Comparison of ENCODE assay signal across 8 mouse cellular contexts in the genomic region with DNA sequence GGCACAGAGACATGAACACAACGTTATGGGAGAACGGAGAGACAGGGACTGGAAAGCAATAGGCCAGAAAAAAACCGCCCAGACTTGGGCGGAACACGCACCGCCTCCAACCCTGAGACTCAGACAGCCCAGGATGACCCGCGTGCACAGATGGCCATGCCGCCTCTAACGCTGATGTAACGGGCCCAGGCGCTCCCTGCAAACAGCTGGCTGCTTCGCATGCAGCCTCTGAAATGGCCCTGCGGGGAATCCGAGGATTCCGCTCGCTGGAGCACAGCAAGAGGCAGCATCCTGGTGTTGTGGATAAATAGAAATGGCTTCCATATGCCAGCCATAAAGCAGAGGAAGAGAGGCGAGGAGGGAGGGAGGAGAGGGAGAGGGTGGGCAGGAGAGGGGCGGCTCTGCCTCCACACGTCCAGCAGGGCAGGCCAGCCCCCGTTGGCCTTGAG. TPM values are rescaled to one million over a fixed set of nuclear protein-coding genes. Genes with fewer than 3 reads are reported as not detected.
DNase-seq lines count a peak whose midpoint lies in the region; ATAC-seq and TF ChIP-seq lines count a peak whose summit lies in the region.

No protein-coding gene starts in this region.

- no peak for DNase-seq in Patski (ENCODE audit: low read depth, low spot score)
- peak; percentile 63 to 65 for DNase-seq in cerebellum, adult 2 months
- DNase-seq in gastrocnemius, adult 2 months, result peak; percentile 88
- peak; percentile 70 for DNase-seq in hindbrain, embryonic 14.5 days (ENCODE audit: low spot score)
- DNase-seq in limb, embryonic 14.5 days (ENCODE audit: low spot score), result peak; percentile 83
- no peak for DNase-seq in urinary bladder, adult 18-20 months (ENCODE audit: low spot score in 2 of 2)
- no peak for DNase-seq in spleen, postnatal 4 days (ENCODE audit: low spot score in 2 of 2)

- peaks cover 73% of the 10 kb centered on the region for H3K4me1 ChIP-seq in cerebellum, adult 2 months (ENCODE audit: control insufficient read depth, insufficient read depth, low read length)
- H3K4me1 ChIP-seq in hindbrain, embryonic 14.5 days (replicated peaks; ENCODE audit: control insufficient read depth, insufficient read depth, low read length), result peaks cover 86% of the 10 kb centered on the region
- H3K4me1 ChIP-seq in limb, embryonic 14.5 days (ENCODE audit: control insufficient read depth, insufficient read depth, low read length), result peaks cover 94% of the 10 kb centered on the region
- H3K4me1 ChIP-seq in neural tube, embryonic 12.5 days, result peaks cover 91% of the 10 kb centered on the region

- H3K4me2 ChIP-seq in hindbrain, embryonic 14.5 days (replicated peaks), result peak overlapping the region; percentile 28
- peak overlapping the region; percentile 8; the same call in 1 of the 2 replicates for H3K4me2 ChIP-seq in limb, embryonic 14.5 days (replicated peaks; ENCODE audit: low read depth, low read length, severe bottlenecking)
- peak overlapping the region; percentile 40 for H3K4me2 ChIP-seq in neural tube, embryonic 12.5 days (replicated peaks)

- CTCF ChIA-PET in Patski (lab: Charles Lee), result interaction anchor here (2.3 to 7.7 kb wide), 2 partner anchors 13 to 21 kb away, joined by 11 to 51 read pairs; partner anchors contain the start of genes Iqcd and Tpcn1

- peak; percentile 50 for ATAC-seq in Patski
- ATAC-seq in hindbrain, embryonic 14.5 days (ENCODE audit: low FRiP score), result peak; percentile 55
- ATAC-seq in limb, embryonic 14.5 days (ENCODE audit: low FRiP score, low read depth), result peak; percentile 67
- peak; percentile 39 for ATAC-seq in neural tube, embryonic 12.5 days (ENCODE audit: low FRiP score, low read depth)

- H3K9me3 ChIP-seq in hindbrain, embryonic 14.5 days (ENCODE audit: control insufficient read depth, low read length), result no peaks in the 10 kb centered on the region
- H3K9me3 ChIP-seq in limb, embryonic 14.5 days (ENCODE audit: control insufficient read depth, low read length), result no peaks in the 10 kb centered on the region
- H3K9me3 ChIP-seq in neural tube, embryonic 12.5 days, result no peaks in the 10 kb centered on the region

- 12% methylated on average over 21 of the region's 21 CpGs for WGBS in cerebellum, adult 2 months
- 7% methylated on average over 21 of the region's 21 CpGs for WGBS in hindbrain, embryonic 14.5 days
- 9% methylated on average over 21 of the region's 21 CpGs for WGBS in limb, embryonic 14.5 days
- 6% methylated on average over 21 of the region's 21 CpGs for WGBS in neural tube, embryonic 12.5 days

- peak overlapping the region; percentile 51; the same call in 1 of the 2 replicates for H3K9ac ChIP-seq in hindbrain, embryonic 14.5 days
- peak overlapping the region; percentile 28; the same call in 1 of the 2 replicates for H3K9ac ChIP-seq in limb, embryonic 14.5 days (ENCODE audit: low read depth, low read length, severe bottlenecking)
- H3K9ac ChIP-seq in neural tube, embryonic 12.5 days, result peak overlapping the region; percentile 45

- H3K36me3 ChIP-seq in hindbrain, embryonic 14.5 days (replicated peaks; ENCODE audit: control insufficient read depth, insufficient read depth), result no peaks in the 10 kb centered on the region
- H3K36me3 ChIP-seq in limb, embryonic 14.5 days (ENCODE audit: control insufficient read depth, insufficient read depth, low read length), result no peaks in the 10 kb centered on the region
- no peaks in the 10 kb centered on the region for H3K36me3 ChIP-seq in neural tube, embryonic 12.5 days

- H3K27ac ChIP-seq in cerebellum, adult 2 months (ENCODE audit: insufficient read depth, low read length), result peak overlapping the region; percentile 90
- peak overlapping the region; percentile 86 for H3K27ac ChIP-seq in gastrocnemius, adult 2 months
- peak overlapping the region; percentile 92 for H3K27ac ChIP-seq in hindbrain, embryonic 14.5 days
- peak overlapping the region; percentile 84 for H3K27ac ChIP-seq in limb, embryonic 14.5 days (replicated peaks; ENCODE audit: low read depth, low read length)
- peak overlapping the region; percentile 86 for H3K27ac ChIP-seq in neural tube, embryonic 12.5 days

- in situ Hi-C loops in Patski (cut with MboI; ENCODE audit: low pct_unique_long_range_greater_than_20kb), result no loop called here

- no peak for TF ChIP-seq CTCF in Patski (IDR thresholded peaks at IDR 0.05)
- no peak for TF ChIP-seq CTCF in cerebellum, adult 2 months (IDR thresholded peaks at IDR 0.05; ENCODE audit: borderline replicate concordance, insufficient read depth, low read depth, low read length)
- no peak for TF ChIP-seq CTCF in gastrocnemius, adult 2 months (IDR thresholded peaks at IDR 0.05)

- POLR2A ChIA-PET in Patski (lab: Charles Lee), result interaction anchor here (1.1 to 4.2 kb wide), 6 partner anchors 11 to 56 kb away, joined by 3 to 31 read pairs (median 6); partner anchors contain the start of genes Iqcd and Tpcn1

- no peak overlapping the region for H3K4me3 ChIP-seq in cerebellum, adult 2 months (replicated peaks; ENCODE audit: insufficient read depth, low read depth, low read length)
- peak overlapping the region; percentile 33 for H3K4me3 ChIP-seq in gastrocnemius, adult 2 months
- H3K4me3 ChIP-seq in hindbrain, embryonic 14.5 days (replicated peaks; ENCODE audit: low read length), result no peak overlapping the region
- no peak overlapping the region for H3K4me3 ChIP-seq in limb, embryonic 14.5 days (replicated peaks; ENCODE audit: low read length)
- H3K4me3 ChIP-seq in neural tube, embryonic 12.5 days, result no peak overlapping the region

- no peaks in the 10 kb centered on the region for H3K27me3 ChIP-seq in Patski
- no peaks in the 10 kb centered on the region for H3K27me3 ChIP-seq in cerebellum, adult 2 months (ENCODE audit: control insufficient read depth, insufficient read depth, low read length)
- H3K27me3 ChIP-seq in hindbrain, embryonic 14.5 days (ENCODE audit: control insufficient read depth, insufficient read depth, low read length), result no peaks in the 10 kb centered on the region
- H3K27me3 ChIP-seq in limb, embryonic 14.5 days (ENCODE audit: control insufficient read depth, insufficient read depth, low read length), result no peaks in the 10 kb centered on the region
- H3K27me3 ChIP-seq in neural tube, embryonic 12.5 days (replicated peaks), result no peaks in the 10 kb centered on the region

- intact Hi-C loops in gastrocnemius, adult 2 months (cut with DNase I), result no loop called here

- TF ChIP-seq POLR2A in cerebellum, adult 2 months (IDR thresholded peaks at IDR 0.05; ENCODE audit: borderline replicate concordance, insufficient read depth, low read length), result no peak
- no peak for TF ChIP-seq POLR2A in limb, embryonic 14.5 days (IDR thresholded peaks at IDR 0.05; ENCODE audit: borderline replicate concordance, extremely low read depth, insufficient read depth, insufficient read length)

RNA-seq across cellular contexts. Expression of gene Tpcn1, which starts 21.2 kb away (rescaled TPM):
- polyA plus RNA-seq in Patski (2021), result 125 TPM
- 47.3 and 56.6 TPM in 2 replicates for polyA plus RNA-seq in cerebellum, adult 2 months (2012; rRNA removed)
- 10 to 100 TPM; 42.7 to 44.8 TPM for total RNA-seq in gastrocnemius, adult 2 months (2021)
- polyA plus RNA-seq in hindbrain, embryonic 14.5 days (2014; fragmentation: Nextera tagmentation; extraction: Ambion mirVana), result 13.4 and 15.7 TPM in 2 replicates
- 47.1 and 64.9 TPM in 2 replicates for polyA plus RNA-seq in limb, embryonic 14.5 days (2012; rRNA removed)
- polyA plus RNA-seq in limb, embryonic 14.5 days (2014; fragmentation: Nextera tagmentation; extraction: Ambion mirVana), result 24.3 and 25.2 TPM in 2 replicates
- polyA plus RNA-seq in neural tube, embryonic 12.5 days (2016; fragmentation: Nextera tagmentation; extraction: Ambion mirVana), result 19.4 and 21.7 TPM in 2 replicates

RNA-seq across cellular contexts. Expression of gene Iqcd, which starts 21.5 kb away (rescaled TPM):
- polyA plus RNA-seq in Patski (2021), result 10.5 TPM
- polyA plus RNA-seq in cerebellum, adult 2 months (2012; rRNA removed), result 1.8 and 2.0 TPM in 2 replicates
- not detected for total RNA-seq in gastrocnemius, adult 2 months (2021)
- 1.5 and 1.9 TPM in 2 replicates for polyA plus RNA-seq in hindbrain, embryonic 14.5 days (2014; fragmentation: Nextera tagmentation; extraction: Ambion mirVana)
- polyA plus RNA-seq in limb, embryonic 14.5 days (2012; rRNA removed), result 0.90 and 1.4 TPM in 2 replicates
- 0.12 and 0.43 TPM in 2 replicates for polyA plus RNA-seq in limb, embryonic 14.5 days (2014; fragmentation: Nextera tagmentation; extraction: Ambion mirVana)
- polyA plus RNA-seq in neural tube, embryonic 12.5 days (2016; fragmentation: Nextera tagmentation; extraction: Ambion mirVana), result 0.70 and 0.93 TPM in 2 replicates

RNA-seq across cellular contexts. Expression of gene Rita1, which starts 45.1 kb away (rescaled TPM):
- 14.0 TPM for polyA plus RNA-seq in Patski (2021)
- 43.7 and 47.3 TPM in 2 replicates for polyA plus RNA-seq in cerebellum, adult 2 months (2012; rRNA removed)
- 1 to 10 TPM; 4.9 to 6.6 TPM for total RNA-seq in gastrocnemius, adult 2 months (2021)
- 20.1 and 20.6 TPM in 2 replicates for polyA plus RNA-seq in hindbrain, embryonic 14.5 days (2014; fragmentation: Nextera tagmentation; extraction: Ambion mirVana)
- polyA plus RNA-seq in limb, embryonic 14.5 days (2012; rRNA removed), result 25.4 TPM in 2 replicates
- 10.2 and 11.6 TPM in 2 replicates for polyA plus RNA-seq in limb, embryonic 14.5 days (2014; fragmentation: Nextera tagmentation; extraction: Ambion mirVana)
- 19.1 and 20.1 TPM in 2 replicates for polyA plus RNA-seq in neural tube, embryonic 12.5 days (2016; fragmentation: Nextera tagmentation; extraction: Ambion mirVana)

RNA-seq across cellular contexts. Expression of gene Ddx54, which starts 45.3 kb away (rescaled TPM):
- 54.0 TPM for polyA plus RNA-seq in Patski (2021)
- 24.1 and 25.4 TPM in 2 replicates for polyA plus RNA-seq in cerebellum, adult 2 months (2012; rRNA removed)
- 10 to 100 TPM; 16.9 to 17.7 TPM for total RNA-seq in gastrocnemius, adult 2 months (2021)
- polyA plus RNA-seq in hindbrain, embryonic 14.5 days (2014; fragmentation: Nextera tagmentation; extraction: Ambion mirVana), result 27.8 and 29.8 TPM in 2 replicates
- polyA plus RNA-seq in limb, embryonic 14.5 days (2012; rRNA removed), result 36.1 and 42.1 TPM in 2 replicates
- 34.1 and 35.1 TPM in 2 replicates for polyA plus RNA-seq in limb, embryonic 14.5 days (2014; fragmentation: Nextera tagmentation; extraction: Ambion mirVana)
- 57.8 and 58.3 TPM in 2 replicates for polyA plus RNA-seq in neural tube, embryonic 12.5 days (2016; fragmentation: Nextera tagmentation; extraction: Ambion mirVana)

RNA-seq across cellular contexts. Expression of gene Slc8b1, which starts 56.3 kb away (rescaled TPM):
- polyA plus RNA-seq in Patski (2021), result 13.4 TPM
- 8.2 TPM in 2 replicates for polyA plus RNA-seq in cerebellum, adult 2 months (2012; rRNA removed)
- total RNA-seq in gastrocnemius, adult 2 months (2021), result 10 to 100 TPM in 1 of 2 experiments, 1 to 10 TPM in 1; 8.1 to 10.5 TPM
- polyA plus RNA-seq in hindbrain, embryonic 14.5 days (2014; fragmentation: Nextera tagmentation; extraction: Ambion mirVana), result 1.3 and 1.4 TPM in 2 replicates
- polyA plus RNA-seq in limb, embryonic 14.5 days (2012; rRNA removed), result 13.2 and 15.4 TPM in 2 replicates
- 3.7 and 5.6 TPM in 2 replicates for polyA plus RNA-seq in limb, embryonic 14.5 days (2014; fragmentation: Nextera tagmentation; extraction: Ambion mirVana)
- 5.6 and 6.9 TPM in 2 replicates for polyA plus RNA-seq in neural tube, embryonic 12.5 days (2016; fragmentation: Nextera tagmentation; extraction: Ambion mirVana)

Comparison
In these comparisons a context has a peak if more than half of its experiments do, and no peak if none do; other contexts are left out.
1. DNase-seq: peak in cerebellum, adult 2 months (2 of 2), gastrocnemius, adult 2 months (single experiment), hindbrain, embryonic 14.5 days (single experiment) and limb, embryonic 14.5 days (single experiment); none in Patski (single experiment), urinary bladder, adult 18-20 months (0 of 2) and spleen, postnatal 4 days (0 of 2).
2. Peak in every context shown above with its lines, with median percentiles within 50 percentile points of each other: ATAC-seq, H3K27ac ChIP-seq, H3K4me2 ChIP-seq and H3K9ac ChIP-seq.